Mouse (Mus musculus) forebrain, embryonic 12.5 days (tissue): ENCODE results near the gene Sfxn5. TPM values are rescaled to one million over a fixed set of nuclear protein-coding genes. Genes with fewer than 3 reads are reported as not detected.
A peak's percentile ranks its signal among the peaks of the same experiment; 100 is the strongest.

Experiments
- ATAC-seq: fragments of 200-750 bp; cut with Nextera tagmentation; 2 replicates; pipeline ENCODE4 v1.8.0; 2017; ENCODE audit warnings: moderate TSS enrichment; ENCODE audit not compliant: low FRiP score
- H3K27ac ChIP-seq: fragments of 300-500 bp; sonication (generic); 2 replicates; pipeline ENCODE4 v1.5.1; 2016; ENCODE audit warnings: mild to moderate bottlenecking
- H3K27me3 ChIP-seq: fragments of 300-500 bp; sonication (generic); 2 replicates; pipeline ENCODE4 v1.6.1; 2016; ENCODE audit warnings: mild to moderate bottlenecking
- H3K36me3 ChIP-seq: fragments of 300-500 bp; sonication (generic); replicated peaks from 2 replicates; pipeline ENCODE4 v1.6.1; 2016; ENCODE audit warnings: mild to moderate bottlenecking
- H3K4me1 ChIP-seq: fragments of 300-500 bp; sonication (generic); 2 replicates; pipeline ENCODE4 v1.6.1; 2016
- H3K4me2 ChIP-seq: fragments of 300-500 bp; sonication (generic); 2 replicates; pipeline ENCODE4 v1.6.1; 2016; ENCODE audit warnings: mild to moderate bottlenecking, moderate library complexity
- H3K4me3 ChIP-seq: fragments of 300-500 bp; sonication (generic); replicated peaks from 2 replicates; pipeline ENCODE4 v1.5.1; 2016; ENCODE audit warnings: mild to moderate bottlenecking
- H3K9ac ChIP-seq: fragments of 300-500 bp; sonication (generic); 2 replicates; pipeline ENCODE4 v1.6.1; 2016; ENCODE audit warnings: mild to moderate bottlenecking
- H3K9me3 ChIP-seq: fragments of 300-500 bp; sonication (generic); 2 replicates; pipeline ENCODE4 v1.6.1; 2016
- WGBS: fragments of 180-500 bp; shearing (Covaris S2); methylation state at CpG from one replicate; pipeline ENCODE4 v1.1.7; 2016; 5-methylcytosine and 5-hydroxymethylcytosine counted together
- polyA plus RNA-seq: library from polyadenylated mRNA; unstranded; fragments of >200 nt; fragmentation: Nextera tagmentation; extraction: Ambion mirVana; gene quantifications from 2 replicates; pipeline ENCODE4 v1.2.1, GENCODE M21; 2016

The Sfxn5 gene
- polyA plus RNA-seq, 1 experiment from 2014 or later = 16.8 TPM

DNA sequence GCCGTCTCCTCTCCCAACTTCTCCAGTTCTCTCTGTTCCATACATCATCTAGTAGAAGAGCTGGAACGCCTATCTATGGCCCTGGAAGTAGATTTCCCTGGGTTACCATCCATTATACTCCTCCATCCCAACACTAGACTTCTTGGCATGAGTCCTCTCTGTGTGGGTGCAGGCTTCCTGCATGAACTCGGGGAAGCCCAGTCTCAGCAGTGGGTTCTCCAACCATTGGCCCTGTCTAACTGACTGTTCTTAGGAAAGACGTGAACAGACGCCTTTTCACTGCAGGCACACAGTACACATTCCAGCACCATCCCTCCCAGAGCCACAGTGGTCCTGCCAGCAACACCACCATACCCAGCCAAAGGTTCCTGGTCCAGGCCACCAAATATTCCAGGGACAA, 29.4 kb upstream of the Sfxn5 start:
- H3K4me3 ChIP-seq = no peak overlapping the region
- no peak overlapping the region for H3K27ac ChIP-seq
- 85% methylated on average over 5 of the region's 5 CpGs for WGBS
- H3K9ac ChIP-seq = no peak overlapping the region
- no peaks in the 10 kb centered on the region for H3K9me3 ChIP-seq
- H3K4me1 ChIP-seq = peaks cover 7% of the 10 kb centered on the region
- ATAC-seq = no peak
- H3K4me2 ChIP-seq = no peak overlapping the region
- no peaks in the 10 kb centered on the region for H3K36me3 ChIP-seq
- no peaks in the 10 kb centered on the region for H3K27me3 ChIP-seq

- Histone ChIP-seq H3K4me2 (no peak overlapping the region), H3K27ac (no peak overlapping the region), H3K9ac (no peak overlapping the region), H3K36me3 (no peaks in the 10 kb centered on the region), H3K4me3 (no peak overlapping the region), H3K4me1 (no peaks in the 10 kb centered on the region), H3K27me3 (no peaks in the 10 kb centered on the region), H3K9me3 (no peaks in the 10 kb centered on the region)
- WGBS = 92% methylated on average over 5 of the region's 5 CpGs
- ATAC-seq = no peak
These were observed 27.1 kb upstream of the Sfxn5 start for GRCm38 (mm10) chr6:85360311-85360710.

DNA sequence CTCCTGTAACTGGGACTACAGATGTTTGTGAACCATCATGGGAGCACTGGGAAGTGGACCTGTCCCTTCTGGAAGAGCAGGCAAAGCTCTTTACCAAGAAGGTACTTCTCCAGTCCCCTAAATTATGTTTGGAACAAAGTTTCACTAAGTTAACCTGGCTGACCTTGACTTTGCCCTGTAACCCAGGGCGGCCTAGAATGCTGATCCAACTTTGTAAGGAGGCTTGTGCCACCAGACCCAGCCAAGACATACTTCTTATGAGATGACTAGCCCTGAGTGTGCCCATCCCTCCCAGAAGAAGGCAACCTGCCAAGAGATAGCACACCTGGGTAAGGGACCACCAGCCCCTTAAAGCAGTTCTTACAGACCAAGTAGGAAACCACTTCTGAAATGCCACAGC, 25.7 kb upstream of the Sfxn5 start:
- Histone ChIP-seq H3K9me3 (no peaks in the 10 kb centered on the region), H3K27ac (no peak overlapping the region), H3K4me1 (no peaks in the 10 kb centered on the region), H3K36me3 (no peaks in the 10 kb centered on the region), H3K4me2 (no peak overlapping the region), H3K4me3 (no peak overlapping the region), H3K27me3 (no peaks in the 10 kb centered on the region), H3K9ac (no peak overlapping the region)
- no peak for ATAC-seq
- WGBS = 86% methylated on average over 1 of the region's 1 CpGs

- Histone ChIP-seq H3K4me1 (no peaks in the 10 kb centered on the region), H3K9me3 (no peaks in the 10 kb centered on the region), H3K27ac (no peak overlapping the region), H3K4me2 (no peak overlapping the region), H3K36me3 (no peaks in the 10 kb centered on the region), H3K4me3 (no peak overlapping the region), H3K27me3 (no peaks in the 10 kb centered on the region), H3K9ac (no peak overlapping the region)
- WGBS = 67% methylated on average over 4 of the region's 4 CpGs
- no peak for ATAC-seq
These were observed 23.7 kb upstream of the Sfxn5 start for GRCm38 (mm10) chr6:85356682-85357465.

GRCm38 (mm10) chr6:85355753-85356152, 22.5 kb upstream of the Sfxn5 start:
- WGBS = 98% methylated on average over 2 of the region's 2 CpGs
- no peaks in the 10 kb centered on the region for H3K9me3 ChIP-seq

DNA sequence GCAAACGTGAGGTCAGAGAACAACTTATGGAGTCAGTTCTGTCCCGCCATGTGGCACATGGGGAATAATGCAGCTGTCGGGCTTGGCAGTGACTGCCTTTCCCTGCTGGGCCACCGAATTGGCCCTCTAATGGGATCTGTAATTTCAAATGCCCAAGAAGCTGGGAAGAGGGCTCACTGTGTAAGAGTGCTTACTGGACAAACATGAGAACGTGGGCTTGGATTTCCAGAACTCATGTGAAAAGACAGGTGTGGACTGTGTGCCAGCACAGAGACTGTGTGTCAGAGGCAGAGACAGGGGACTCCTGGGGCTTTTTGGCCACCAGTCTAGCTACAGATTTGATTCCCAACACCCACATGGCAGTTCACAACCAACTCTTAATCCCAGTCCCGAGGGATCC, 21.5 kb upstream of the Sfxn5 start:
- 77% methylated on average over 6 of the region's 6 CpGs for WGBS
- Histone ChIP-seq H3K9ac (no peak overlapping the region), H3K4me3 (no peak overlapping the region), H3K36me3 (no peaks in the 10 kb centered on the region), H3K9me3 (no peaks in the 10 kb centered on the region), H3K4me2 (no peak overlapping the region), H3K27me3 (no peaks in the 10 kb centered on the region), H3K4me1 (no peaks in the 10 kb centered on the region), H3K27ac (no peak overlapping the region)
- no peak for ATAC-seq

More at GRCm38 (mm10) chr6:85355753-85356152, 22.5 kb upstream of the Sfxn5 start:
- Histone ChIP-seq H3K36me3 (no peaks in the 10 kb centered on the region), H3K27ac (no peak overlapping the region), H3K27me3 (no peaks in the 10 kb centered on the region), H3K9ac (no peak overlapping the region), H3K4me2 (no peak overlapping the region), H3K4me1 (no peaks in the 10 kb centered on the region), H3K4me3 (no peak overlapping the region)
- ATAC-seq = no peak

DNA sequence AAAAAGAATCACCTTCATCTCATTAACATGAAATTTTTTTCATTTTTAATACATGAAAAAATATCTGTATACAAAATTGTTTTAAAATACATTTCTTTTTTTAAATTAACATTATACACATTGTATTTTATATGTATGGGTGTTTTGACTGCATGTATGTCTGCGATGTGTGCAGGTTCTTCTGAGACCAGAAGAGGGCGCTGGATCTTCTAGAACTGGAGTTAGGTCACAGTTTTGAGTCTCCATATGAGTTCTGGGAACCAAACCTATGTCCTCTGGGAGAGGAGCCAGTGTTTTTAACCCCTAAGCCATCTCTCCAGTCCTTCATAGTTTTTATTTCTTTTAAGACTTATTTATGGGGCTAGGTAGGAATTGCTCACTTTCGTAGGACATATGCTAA, 20.5 kb upstream of the Sfxn5 start:
- H3K9ac ChIP-seq = no peak overlapping the region
- H3K27ac ChIP-seq = no peak overlapping the region
- 60% methylated on average over 3 of the region's 3 CpGs for WGBS
- H3K4me2 ChIP-seq = no peak overlapping the region
- no peak for ATAC-seq
- no peaks in the 10 kb centered on the region for H3K27me3 ChIP-seq
- H3K4me1 ChIP-seq = no peaks in the 10 kb centered on the region
- no peak overlapping the region for H3K4me3 ChIP-seq
- no peaks in the 10 kb centered on the region for H3K36me3 ChIP-seq
- H3K9me3 ChIP-seq = no peaks in the 10 kb centered on the region

GRCm38 (mm10) chr6:85350157-85350556, 16.9 kb upstream of the Sfxn5 start:
- WGBS = 93% methylated on average over 1 of the region's 1 CpGs
- no peak overlapping the region for H3K4me2 ChIP-seq
- no peak for ATAC-seq
- peaks cover 6% of the 10 kb centered on the region; the same call in 1 of the 2 replicates for H3K36me3 ChIP-seq
- H3K27ac ChIP-seq = no peak overlapping the region
- no peak overlapping the region for H3K4me3 ChIP-seq
- no peaks in the 10 kb centered on the region for H3K4me1 ChIP-seq
- H3K27me3 ChIP-seq = no peaks in the 10 kb centered on the region; the same call in 1 of the 2 replicates
- H3K9ac ChIP-seq = no peak overlapping the region
- no peaks in the 10 kb centered on the region for H3K9me3 ChIP-seq

DNA sequence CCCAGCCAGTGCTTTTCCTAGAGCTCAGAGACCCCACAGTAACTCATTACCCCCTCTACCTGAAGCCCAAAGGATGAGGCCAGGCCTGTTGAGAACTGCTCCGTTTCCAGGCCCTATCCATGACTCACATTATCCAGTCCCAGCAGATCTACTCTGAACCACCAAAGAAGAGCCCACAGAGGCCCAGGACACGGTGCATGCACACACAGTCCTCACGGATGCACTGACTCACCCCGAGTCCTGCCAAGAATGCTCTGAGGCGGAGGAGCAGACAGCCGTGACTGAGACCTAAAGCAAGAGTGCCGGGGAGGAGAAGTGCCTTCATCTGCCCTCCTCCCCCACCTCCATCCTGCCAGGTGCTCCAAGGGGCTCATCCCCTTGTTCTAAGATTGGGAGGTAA, 16.0 kb upstream of the Sfxn5 start:
- H3K27ac ChIP-seq = no peak overlapping the region
- 75% methylated on average over 7 of the region's 7 CpGs for WGBS
- H3K27me3 ChIP-seq = no peaks in the 10 kb centered on the region; the same call in 1 of the 2 replicates

GRCm38 (mm10) chr6:85348133-85348532, 14.9 kb upstream of the Sfxn5 start:
- WGBS = 87% methylated on average over 11 of the region's 11 CpGs
- H3K36me3 ChIP-seq = peaks cover 6% of the 10 kb centered on the region; the same call in 1 of the 2 replicates
- H3K9me3 ChIP-seq = no peaks in the 10 kb centered on the region
- H3K4me3 ChIP-seq = no peak overlapping the region
- H3K4me2 ChIP-seq = no peak overlapping the region
- H3K9ac ChIP-seq = no peak overlapping the region
- no peak overlapping the region for H3K27ac ChIP-seq
- no peaks in the 10 kb centered on the region for H3K4me1 ChIP-seq
- no peak for ATAC-seq
- H3K27me3 ChIP-seq = no peaks in the 10 kb centered on the region; the same call in 1 of the 2 replicates

More for the DNA sequence above, 16.0 kb upstream of the Sfxn5 start:
- H3K4me2 ChIP-seq = no peak overlapping the region
- H3K36me3 ChIP-seq = peaks cover 6% of the 10 kb centered on the region; the same call in 1 of the 2 replicates
- no peak overlapping the region for H3K9ac ChIP-seq
- no peaks in the 10 kb centered on the region for H3K4me1 ChIP-seq
- H3K4me3 ChIP-seq = no peak overlapping the region
- H3K9me3 ChIP-seq = no peaks in the 10 kb centered on the region
- no peak for ATAC-seq

DNA sequence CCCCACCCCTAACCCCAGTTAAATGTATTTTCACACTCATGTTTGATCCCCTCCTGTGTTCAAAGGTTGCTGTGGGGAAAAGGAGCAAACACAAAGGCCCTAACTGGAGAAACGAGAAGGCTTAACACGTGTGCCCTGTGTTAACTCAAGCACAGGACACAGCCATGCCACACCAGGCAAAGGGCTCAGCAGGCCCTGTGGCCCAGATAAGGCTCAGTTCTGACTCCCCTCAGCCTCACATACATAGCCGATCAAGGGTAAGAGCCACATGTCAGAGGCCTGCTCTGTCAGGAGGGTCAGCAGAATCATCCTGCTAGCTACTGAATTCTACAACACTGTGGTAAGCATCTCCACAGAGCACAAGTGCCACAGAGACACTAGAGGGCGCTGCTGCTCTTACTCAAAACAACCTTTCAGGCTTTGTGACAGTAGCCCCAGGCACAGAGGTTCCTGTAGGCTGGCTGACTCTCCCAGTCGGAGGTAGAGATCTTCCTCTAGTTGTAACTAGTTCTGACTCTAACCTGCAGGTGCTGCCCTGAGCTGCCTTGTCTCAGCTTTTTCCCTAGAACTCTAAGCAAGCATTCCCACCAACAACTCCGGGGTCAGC, 12.9 kb upstream of the Sfxn5 start:
- Histone ChIP-seq H3K36me3 (peaks cover 6% of the 10 kb centered on the region), H3K9ac (no peak overlapping the region), H3K27ac (no peak overlapping the region), H3K4me3 (no peak overlapping the region), H3K4me2 (no peak overlapping the region), H3K4me1 (no peaks in the 10 kb centered on the region), H3K9me3 (no peaks in the 10 kb centered on the region), H3K27me3 (no peaks in the 10 kb centered on the region; the same call in 1 of the 2 replicates)
- 44% methylated on average over 6 of the region's 6 CpGs for WGBS
- ATAC-seq = peak; percentile 82; the same call in 1 of the 2 replicates

GRCm38 (mm10) chr6:85344929-85345328, 11.7 kb upstream of the Sfxn5 start:
- H3K27ac ChIP-seq = no peak overlapping the region
- H3K4me2 ChIP-seq = no peak overlapping the region
- ATAC-seq = no peak
- no peak overlapping the region for H3K4me3 ChIP-seq
- H3K36me3 ChIP-seq = peaks cover 6% of the 10 kb centered on the region
- no peaks in the 10 kb centered on the region for H3K9me3 ChIP-seq
- H3K4me1 ChIP-seq = no peaks in the 10 kb centered on the region
- peaks cover 5% of the 10 kb centered on the region for H3K27me3 ChIP-seq
- no peak overlapping the region for H3K9ac ChIP-seq

DNA sequence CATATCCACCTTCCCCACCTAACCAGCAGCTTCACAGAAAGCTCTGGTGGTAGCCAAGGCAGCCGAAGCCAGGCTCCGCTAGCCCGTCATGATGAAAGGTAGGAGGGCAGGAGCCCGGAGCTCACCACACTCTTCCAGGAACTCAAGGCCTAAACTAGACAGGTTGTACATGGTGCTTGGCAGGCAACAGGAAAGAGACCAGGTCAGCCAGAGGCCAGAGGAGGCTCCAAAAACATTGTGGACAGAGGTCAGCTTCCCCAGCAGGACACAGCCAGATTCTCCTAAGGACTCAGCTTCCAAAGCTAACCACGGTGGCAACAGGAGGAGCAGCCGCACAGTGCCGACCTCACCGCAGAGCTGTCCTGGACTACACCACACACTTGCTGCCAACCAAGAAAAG, 9.8 kb upstream of the Sfxn5 start:
- WGBS = 91% methylated on average over 8 of the region's 8 CpGs
- H3K4me1 ChIP-seq = no peaks in the 10 kb centered on the region
- H3K4me3 ChIP-seq = no peak overlapping the region
- H3K27ac ChIP-seq = no peak overlapping the region
- ATAC-seq = no peak
- peaks cover 5% of the 10 kb centered on the region for H3K27me3 ChIP-seq
- no peak overlapping the region for H3K4me2 ChIP-seq
- no peaks in the 10 kb centered on the region for H3K9me3 ChIP-seq
- peaks cover 2% of the 10 kb centered on the region; the same call in 1 of the 2 replicates for H3K36me3 ChIP-seq
- H3K9ac ChIP-seq = 0 out of 2 replicates have a peak overlapping the region, but pooled peaks have one; percentile 4
